Mouse (Mus musculus) ovary, adult 18-20 months (tissue): ENCODE results near the gene Mageb1.
"Not testable (repeated sequence)": the region's sequence is repeated elsewhere in the genome, so short reads cannot be mapped to it uniquely, and the experiment has no call there.

ENCODE experiments used
- DNase-seq: peaks from one replicate; pipeline ENCODE4 v3.0.0; 2022; ENCODE audit warnings: low spot score, mixed read lengths

Mageb1 gene

DNA sequence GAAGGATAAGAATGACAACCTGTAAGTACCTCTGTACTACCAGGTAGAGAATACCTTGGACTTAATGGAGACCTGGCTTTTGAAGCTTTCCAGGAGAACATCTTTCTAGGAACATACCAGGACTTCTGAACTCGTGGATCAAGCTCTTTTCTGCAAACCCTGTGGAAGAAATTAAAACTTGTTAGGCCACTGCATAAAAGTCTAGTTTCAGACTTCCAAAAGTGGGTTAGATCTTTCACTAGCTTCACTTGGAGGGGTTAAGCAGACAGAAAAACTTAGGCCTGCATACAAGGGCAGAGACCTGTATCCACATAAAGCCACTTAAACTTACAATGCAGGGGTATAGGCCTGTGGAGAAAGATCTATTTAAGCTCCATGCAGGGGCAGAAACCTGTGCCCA is at the start of gene Mageb1:
Gene Mageb1 (minus strand): TSS at position 101 of the 400 bp plus-strand sequence.
- not testable (repeated sequence) for DNase-seq
